Mouse (Mus musculus): Measurements from ENCODE around the gene Klk1b11.
"Not testable (repeated sequence)": the region's sequence is repeated elsewhere in the genome, so short reads cannot be mapped to it uniquely, and the experiment has no call there.

Klk1b11 gene

DNA sequence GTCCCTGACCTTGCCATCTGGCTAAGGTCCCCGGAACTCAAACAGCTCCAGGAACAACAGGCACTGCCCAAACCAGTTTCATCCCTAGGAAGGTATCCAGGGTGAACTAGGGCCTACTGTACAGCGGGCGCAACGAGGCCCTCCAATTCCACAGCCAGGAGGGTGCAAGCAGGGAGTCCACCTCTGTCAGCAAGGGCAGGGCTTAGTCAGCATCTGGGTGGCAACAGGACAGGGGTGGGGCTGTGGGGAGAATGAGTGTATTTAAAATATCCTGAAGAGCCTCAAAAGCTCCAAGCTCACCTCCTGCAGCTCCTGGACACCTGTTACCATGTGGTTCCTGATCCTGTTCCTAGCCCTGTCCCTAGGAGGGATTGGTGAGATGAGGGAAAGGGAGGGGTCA lies at the start of gene Klk1b11:
Klk1b11 (plus strand) TSS at position 301 of the 400 bp plus-strand sequence.
- not testable (repeated sequence) for DNase-seq (ENCODE audit: low spot score)

DNA sequence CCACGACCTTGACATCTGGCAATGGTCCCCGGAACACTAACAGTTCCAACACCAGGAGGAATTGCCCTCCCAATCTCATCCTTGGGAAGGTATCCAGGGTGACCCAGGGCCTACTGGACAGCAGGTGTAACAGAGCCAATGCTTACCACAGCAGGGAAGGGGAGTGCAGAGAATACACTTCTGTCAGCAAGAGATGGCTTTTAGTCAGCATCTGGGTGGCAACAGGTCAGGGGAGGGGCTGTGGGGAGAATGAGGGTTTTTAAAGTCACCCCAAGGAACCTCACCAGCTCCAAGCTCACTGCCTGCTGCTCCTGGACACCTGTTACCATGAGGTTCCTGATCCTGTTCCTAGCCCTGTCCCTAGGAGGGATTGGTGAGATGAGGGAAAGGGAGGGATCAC lies 45.3 kb upstream of the Klk1b11 start, which contains the start of gene Klk1b8:
Klk1b8 (plus strand) TSS at position 301 of the 400 bp plus-strand sequence.
- DNase-seq (ENCODE audit: low spot score) = no peak

DNA sequence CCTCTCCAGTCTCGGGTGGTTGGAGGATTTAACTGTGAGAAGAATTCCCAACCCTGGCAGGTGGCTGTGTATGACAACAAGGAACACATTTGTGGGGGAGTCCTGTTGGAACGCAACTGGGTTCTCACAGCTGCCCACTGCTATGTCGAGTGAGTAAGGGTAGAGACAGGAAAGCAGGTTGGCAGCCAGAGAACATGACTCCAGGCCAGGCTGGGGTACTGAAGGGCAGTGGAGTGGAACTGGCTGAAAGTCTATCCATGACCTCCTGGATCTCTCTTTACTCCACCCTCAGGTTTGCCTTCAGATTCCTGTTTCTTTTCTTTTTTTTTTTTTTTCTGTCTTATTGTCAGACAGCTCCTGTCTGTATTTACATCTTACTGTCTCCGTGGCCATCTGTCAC lies 43.0 kb upstream of the Klk1b11 start:
- DNase-seq (ENCODE audit: low spot score) = no peak

DNA sequence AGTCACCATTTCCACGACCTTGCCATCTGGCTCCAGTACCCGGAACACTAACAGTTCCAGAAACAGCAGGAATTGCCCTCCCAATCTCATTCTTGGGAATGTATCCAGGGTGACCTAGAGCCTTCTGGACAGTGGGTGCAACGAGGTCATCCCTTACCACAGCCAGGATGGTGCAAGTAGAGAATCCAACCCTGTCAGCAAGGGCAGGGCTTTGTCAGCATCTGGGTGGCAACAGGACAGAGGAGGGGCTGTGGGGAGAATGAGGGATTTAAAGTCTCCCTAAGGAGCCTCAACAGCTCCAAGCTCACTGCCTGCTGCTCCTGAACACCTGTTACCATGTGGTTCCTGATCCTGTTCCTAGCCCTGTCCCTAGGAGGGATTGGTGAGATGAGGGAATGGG lies 29.2 kb upstream of the Klk1b11 start, which contains the start of gene Klk1b1:
Klk1b1 (plus strand) TSS at position 301 of the 400 bp plus-strand sequence.
- no peak for DNase-seq (ENCODE audit: low spot score)

DNA sequence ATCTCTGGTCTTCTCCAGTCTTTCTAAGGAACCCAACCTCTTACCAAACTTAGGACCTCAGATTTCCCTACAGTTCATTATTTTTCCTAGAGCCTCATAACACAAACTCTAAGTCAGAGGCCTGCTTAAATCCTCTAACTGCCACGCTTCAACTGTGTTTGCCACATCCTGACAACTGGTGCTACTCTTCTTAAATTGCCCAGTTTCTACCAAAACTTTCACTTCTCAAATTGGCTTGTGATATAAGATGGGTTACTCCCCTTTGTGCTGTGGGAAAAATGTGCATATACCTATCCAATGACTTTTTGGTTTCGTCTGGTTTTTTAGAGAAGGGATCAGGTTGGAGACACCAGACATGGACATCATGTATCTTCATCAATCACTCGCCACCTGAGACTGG lies 28.6 kb upstream of the Klk1b11 start:
- no peak for DNase-seq (ENCODE audit: low spot score)

DNA sequence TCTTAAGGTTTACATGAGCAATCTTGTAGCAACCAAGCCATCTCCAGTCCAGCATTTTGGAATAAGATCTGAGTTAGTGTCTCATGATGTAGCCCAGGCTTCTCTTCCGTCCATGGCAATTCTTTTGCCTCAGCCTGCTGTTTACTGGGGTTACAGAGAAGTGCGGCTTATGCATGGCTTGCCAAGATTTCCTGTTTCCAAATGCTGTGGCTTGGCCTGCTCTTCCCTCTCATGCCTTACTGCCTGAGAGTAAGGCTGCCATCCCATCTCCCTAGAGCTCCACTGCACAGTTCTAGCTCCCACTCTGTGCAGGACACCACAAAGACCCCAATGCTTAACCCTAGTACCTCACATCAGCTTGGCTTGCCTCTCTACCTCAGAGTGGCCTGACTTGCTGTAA lies 28.1 kb upstream of the Klk1b11 start:
- no peak for DNase-seq (ENCODE audit: low spot score)

DNA sequence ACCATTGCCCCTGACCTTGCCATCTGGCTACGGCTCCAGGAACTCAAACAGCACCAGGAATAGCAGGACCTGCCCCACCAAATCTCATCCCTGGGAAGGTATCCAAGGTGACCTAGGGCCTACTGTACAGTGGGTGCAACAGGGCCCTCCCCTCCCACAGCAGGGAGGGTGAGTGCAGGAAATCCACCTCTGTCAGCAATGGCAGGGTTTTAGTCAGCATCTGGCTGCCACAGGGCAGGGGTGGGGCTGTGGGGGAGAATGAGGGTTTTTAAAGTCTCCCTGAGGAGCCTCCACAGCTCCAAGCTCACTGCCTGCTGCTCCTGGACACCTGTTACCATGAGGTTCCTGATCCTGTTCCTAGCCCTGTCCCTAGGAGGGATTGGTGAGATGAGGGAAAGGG lies 19.9 kb upstream of the Klk1b11 start, which contains the start of gene Klk1b9:
Klk1b9 (plus strand) TSS at position 301 of the 400 bp plus-strand sequence.
- not testable (repeated sequence) for DNase-seq (ENCODE audit: low spot score)

DNA sequence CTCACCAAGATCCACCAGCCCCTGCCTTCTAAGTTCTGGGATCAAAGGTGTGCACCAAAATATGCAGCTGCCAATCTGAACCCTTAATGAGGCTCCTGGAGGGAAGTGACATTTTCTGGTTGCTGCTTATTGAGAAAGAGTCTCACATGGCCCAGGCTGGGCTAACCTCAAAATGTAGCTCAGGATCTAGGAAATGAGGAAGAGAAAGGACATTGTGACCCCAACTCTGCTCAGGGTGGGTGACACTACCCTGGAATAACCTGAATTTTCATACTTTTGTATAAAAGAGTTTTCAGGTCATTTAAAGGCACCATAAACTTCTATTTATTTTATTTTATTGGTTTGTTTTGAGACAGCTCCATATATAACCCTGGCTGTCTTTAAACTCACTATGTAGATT lies 10.0 kb upstream of the Klk1b11 start:
- DNase-seq (ENCODE audit: low spot score) = no peak

DNA sequence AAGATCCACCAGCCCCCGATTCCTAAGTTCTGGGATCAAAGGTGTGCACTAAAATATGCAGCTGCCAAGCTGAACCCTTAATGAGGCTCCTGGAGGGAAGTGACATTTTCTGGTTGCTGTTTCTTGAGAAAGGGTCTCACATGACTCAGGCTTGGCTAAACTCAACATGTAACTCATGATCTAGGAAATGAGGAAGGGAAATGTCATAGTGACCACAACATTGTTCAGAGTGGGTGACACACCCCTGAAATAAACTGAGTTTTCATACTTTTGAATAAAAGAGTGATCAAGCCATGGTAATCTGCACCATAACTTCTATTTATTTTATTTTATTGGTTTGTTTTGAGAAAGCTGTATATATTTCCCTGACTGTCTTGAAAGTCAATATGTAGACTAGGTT lies 856 bp upstream of the Klk1b11 start:
- DNase-seq (ENCODE audit: low spot score) = not testable (repeated sequence)

DNA sequence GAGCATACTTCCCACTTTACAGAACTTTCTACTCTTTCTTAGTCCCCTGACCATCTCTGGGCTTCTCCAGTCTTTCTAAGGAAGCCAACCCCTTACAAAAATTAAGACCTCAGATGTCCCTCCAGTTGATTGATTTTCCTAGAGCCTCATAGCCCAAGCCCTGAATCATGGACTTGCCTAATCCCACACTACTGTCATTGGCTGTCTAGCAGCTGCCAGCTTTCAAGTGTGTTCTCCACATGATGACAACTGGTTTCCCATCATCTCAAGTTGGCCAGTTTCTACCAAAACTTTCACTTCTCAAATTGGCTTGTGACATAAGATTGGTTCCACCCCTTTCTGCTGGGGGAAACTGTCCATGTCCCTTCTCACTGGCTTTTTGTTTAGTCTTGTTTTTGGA lies 9.2 kb downstream of the Klk1b11 start:
- DNase-seq (ENCODE audit: low spot score) = no peak

DNA sequence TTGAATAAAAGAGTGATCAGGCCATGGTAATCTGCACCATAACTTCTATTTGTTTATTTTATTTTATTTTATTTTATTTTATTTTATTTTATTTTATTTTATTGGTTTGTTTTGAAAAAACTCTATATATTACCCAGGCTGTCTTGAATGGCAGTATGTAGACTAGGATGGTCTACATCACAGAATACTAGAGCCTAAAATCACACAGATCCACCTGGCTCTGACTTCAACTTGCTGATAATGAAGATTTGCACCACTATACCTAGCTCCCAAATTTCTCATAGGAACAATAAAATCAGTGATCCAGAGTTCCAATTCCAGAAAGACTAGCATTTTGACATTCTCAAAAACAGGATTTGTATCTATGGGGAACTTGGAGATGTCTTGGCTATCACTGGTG lies 16.2 kb downstream of the Klk1b11 start, which contains the start of gene Klk1b26:
Klk1b26 (plus strand) TSS at position 301 of the 400 bp plus-strand sequence.
- DNase-seq (ENCODE audit: low spot score) = not testable (repeated sequence)

DNA sequence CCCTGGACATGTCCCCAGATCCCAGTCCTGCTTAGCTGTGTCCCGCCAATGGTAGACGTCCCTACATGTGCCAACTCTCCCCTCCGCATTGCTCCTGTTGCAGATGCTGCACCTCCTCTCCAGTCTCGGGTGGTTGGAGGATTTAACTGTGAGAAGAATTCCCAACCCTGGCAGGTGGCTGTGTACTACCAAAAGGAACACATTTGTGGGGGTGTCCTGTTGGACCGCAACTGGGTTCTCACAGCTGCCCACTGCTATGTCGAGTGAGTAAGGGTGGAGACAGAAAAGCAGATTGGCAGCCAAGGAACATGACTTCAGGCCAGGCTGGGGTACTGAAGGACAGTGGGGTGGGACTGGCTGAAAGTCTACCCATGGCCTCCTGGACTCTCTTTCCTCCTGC lies 19.0 kb downstream of the Klk1b11 start:
- DNase-seq (ENCODE audit: low spot score) = not testable (repeated sequence)

DNA sequence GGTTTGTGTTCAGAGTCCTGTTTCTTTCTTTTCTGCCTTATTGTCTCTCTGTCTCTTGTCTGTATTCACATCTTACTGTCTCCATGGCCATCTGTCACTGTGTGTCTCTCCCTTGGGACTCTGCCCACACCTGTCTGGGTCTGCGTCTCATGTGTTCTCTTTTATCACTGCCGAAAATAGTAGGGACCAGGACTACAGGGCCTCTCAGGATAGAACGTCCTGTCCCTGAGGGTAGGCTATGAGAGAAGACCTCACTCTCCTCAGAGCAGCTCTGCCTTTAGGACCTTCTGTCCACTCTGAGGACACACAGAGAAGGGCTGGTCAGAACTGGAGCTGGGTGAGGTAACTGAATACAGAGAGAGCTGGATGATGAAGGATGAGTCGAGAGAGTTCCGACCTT lies 19.4 kb downstream of the Klk1b11 start:
- DNase-seq (ENCODE audit: low spot score) = no peak
